Mouse (Mus musculus) adrenal gland, adult 18-20 months (tissue): ENCODE results near the gene Zfp119a. TPM values are rescaled to one million over a fixed set of nuclear protein-coding genes. Genes with fewer than 3 reads are reported as not detected.
"Not testable (repeated sequence)": the region's sequence is repeated elsewhere in the genome, so short reads cannot be mapped to it uniquely, and the experiment has no call there.

Source experiments
- DNase-seq, 2 experiments: peaks; one replicate each; pipeline ENCODE4 v3.0.0; 2021 to 2022; ENCODE audit warnings: low spot score in 2 of 2
- long read RNA-seq, 2 experiments: library from polyadenylated mRNA; stranded (forward); transcript quantifications; one replicate each; pipeline ENCODE4 v2.0.0; 2021
- total RNA-seq, 2 experiments: library from RNA; stranded (reverse); gene quantifications; 1 replicate in 1 of 2; 2 replicates in 1 of 2; pipeline ENCODE4 v1.2.3; 2021

Gene Zfp119a
- 1 to 10 TPM; 5.0 to 5.5 TPM for total RNA-seq
- long read RNA-seq, experiment 1, transcript Zfp119a-201 (4 exons, 2,018 nt) = major isoform, 7 of 7 reads
- long read RNA-seq, experiment 1, partial matches to known transcripts = 0 of 7 reads
- long read RNA-seq, experiment 1, other reads (novel, unspliced or antisense) = 0 of 7 reads
- long read RNA-seq, experiment 2, partial matches to known transcripts = 0 of 6 reads
- long read RNA-seq, experiment 2, other reads (novel, unspliced or antisense) = 2 of 6 reads

DNA sequence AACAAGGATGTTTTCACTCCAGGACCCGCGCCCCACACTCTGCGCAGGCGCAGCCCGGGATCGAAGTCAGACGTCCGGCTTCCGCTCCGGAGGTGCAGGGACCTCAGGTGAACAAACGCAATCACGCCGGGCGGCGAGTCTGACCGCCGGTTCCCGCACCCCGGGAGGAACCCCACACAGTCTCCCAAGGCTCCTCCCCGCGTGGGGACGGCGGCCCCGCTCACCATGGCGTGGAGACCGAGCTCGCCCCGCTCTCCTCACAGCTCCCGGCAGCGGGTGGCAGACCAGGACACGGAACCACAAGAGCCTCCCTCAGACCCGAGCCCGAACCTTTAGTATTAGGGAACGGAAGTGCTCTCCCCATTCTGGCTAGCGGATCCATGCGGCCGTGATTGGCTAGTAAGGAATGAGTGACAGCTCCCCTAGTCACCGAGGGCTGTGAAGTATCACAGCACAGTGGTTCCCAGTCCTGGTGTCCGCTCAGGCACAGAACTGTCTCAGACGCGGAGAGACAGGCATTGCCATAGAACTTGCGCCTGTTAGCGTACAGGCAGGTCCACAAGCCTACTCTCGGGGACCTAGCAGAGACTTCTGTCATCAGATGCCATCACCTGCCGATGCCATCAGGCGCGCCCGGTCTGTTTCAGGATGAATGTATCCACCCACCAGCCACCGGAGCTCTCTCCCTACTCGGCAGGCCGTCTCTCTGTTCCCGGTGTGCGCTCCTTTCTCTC is at the start of gene Zfp119a:
Zfp119a (minus strand) TSS at position 295 of the 734 bp plus-strand sequence.
- peak; percentile 69 to 76 for DNase-seq

DNA sequence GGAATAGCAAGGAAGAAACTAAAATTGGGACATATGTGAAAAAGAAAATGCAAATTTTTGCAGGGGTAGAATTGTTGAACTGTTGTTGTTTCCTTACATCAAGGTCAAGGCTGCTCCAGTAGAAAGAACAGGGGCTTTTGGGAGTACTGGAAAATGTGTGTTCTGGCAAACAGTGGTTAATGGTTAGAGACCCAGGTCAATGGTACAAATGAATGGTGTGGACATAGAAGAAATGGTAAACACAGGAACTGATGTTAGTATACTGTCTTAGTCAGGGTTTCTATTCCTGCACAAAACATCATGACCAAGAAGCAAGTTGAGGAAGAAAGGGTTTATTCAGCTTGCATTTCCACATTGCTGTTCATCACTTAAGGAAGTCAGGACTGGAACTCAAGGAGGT is 27.9 kb upstream of the Zfp119a start:
- no peak for DNase-seq

DNA sequence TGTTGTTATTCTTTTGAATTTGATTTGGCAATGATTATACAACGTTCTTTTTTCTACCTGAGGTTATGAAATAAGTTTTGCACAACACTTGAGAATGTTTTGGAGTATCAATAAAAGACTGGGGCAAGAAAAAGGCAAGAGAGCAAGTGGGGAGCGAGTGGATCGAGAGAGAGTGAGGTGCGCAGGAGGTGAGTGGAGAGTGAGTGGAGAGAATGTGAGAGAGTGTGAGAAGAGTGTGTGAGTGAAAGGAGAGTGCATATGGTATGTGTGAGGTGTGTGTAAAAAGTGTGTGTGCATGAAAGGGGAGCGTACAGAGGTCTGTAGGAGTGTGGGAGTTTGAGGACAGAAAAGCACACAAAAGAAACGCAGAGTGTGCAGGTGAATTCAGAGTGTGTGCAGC is 25.4 kb upstream of the Zfp119a start:
- DNase-seq = no peak

DNA sequence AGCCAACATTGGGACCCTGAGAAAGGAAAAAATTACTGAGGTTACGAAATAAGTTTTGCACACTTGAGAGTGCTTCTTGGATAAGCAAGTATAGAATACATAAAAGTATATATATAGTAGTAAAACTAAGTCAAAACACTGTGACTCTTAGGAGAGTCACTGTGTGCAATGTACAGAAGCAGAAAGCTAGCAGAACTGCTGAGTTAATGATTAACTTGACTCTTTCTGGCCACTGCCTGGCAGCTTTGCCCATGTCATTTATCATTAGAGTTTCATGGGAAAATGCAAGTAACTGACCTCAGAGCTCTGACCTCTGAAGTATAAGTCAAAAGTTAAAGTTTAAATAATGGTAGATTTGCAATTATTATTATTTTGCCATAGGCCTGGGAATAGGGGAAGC is 25.0 kb upstream of the Zfp119a start:
- DNase-seq = no peak

DNA sequence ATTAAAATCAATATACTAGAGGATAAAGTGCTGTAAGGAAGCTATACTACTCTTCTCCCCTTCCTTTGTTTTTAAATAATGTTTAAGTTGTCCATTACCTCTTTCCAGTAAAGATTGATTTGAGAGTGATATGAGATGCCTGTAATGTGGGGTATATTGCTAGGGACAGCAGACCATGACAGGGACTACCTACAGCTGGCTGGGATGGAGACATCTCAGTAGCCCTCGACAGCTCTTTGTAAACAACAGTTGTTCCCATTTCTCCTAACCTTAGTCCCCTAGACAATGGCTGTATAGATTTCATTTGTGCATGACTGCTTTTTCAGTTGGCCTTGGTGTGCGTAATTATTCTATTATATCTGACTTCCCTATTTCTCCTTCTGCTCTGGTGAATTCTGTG is 24.4 kb upstream of the Zfp119a start:
- DNase-seq = no peak

DNA sequence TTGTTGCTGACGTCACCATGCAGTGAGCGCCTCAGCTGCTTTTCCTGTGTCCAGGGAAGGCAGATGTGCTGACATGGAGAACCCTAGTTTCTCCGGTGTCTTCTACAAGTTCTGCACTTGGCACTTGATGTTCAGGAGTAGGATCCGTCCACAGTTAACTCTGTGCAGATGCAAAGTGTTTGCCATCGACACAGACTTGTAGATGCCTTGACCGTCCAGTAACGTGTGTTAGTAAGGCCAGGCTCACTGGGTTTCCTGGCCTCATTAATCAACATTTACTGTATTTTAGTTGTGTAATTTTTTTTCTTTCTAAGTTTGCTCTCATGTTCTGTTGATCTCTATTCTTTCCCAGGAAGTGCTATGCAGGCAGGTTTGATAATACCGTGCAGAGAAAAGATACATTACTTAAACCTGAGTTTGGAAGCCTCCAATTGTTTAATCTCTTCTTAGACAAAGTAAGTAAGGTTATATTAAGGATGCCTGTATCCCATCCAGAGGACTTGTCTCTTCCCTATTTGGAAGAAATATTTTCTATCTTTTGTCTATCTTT is 13.8 kb upstream of the Zfp119a start:
- not testable (repeated sequence) for DNase-seq

DNA sequence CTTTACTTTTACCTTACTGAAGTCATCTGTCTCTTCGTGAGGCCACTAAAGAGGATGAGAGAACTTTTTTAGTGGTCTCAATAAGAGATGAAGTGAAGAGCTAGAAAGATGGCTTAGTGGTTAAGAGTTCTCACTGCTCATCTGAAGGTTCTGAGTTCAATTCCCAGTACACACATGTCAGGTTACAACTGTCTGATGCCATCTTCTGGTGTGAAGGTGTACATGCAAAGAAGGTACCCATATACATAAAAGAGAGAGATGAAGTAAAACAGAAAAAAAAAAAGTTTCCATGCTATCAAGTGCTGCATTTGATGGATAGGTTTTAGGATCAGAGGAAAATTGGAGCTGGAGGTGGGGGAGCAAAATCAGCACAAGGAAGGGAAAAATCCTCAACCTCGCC is 6.2 kb upstream of the Zfp119a start:
- no peak for DNase-seq

DNA sequence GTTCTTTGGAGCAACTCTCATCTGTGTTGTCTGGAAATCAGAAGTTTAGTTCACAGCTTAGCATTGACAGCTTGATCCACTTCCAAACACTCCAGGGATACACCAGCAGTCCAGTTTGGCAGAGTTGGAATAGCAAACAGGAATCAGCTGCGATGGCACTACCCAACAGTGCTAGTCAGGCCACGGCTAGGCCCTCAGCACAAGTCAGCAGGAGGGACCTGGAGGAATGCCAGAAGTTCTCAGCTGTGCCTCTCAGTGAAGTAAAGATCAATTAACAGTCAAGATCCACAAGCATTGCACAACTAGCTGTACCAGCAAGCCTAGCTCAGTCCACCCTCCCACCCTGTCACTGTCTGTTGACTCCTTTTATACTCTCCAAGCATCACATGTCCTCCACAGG is 4.9 kb upstream of the Zfp119a start:
- no peak for DNase-seq

DNA sequence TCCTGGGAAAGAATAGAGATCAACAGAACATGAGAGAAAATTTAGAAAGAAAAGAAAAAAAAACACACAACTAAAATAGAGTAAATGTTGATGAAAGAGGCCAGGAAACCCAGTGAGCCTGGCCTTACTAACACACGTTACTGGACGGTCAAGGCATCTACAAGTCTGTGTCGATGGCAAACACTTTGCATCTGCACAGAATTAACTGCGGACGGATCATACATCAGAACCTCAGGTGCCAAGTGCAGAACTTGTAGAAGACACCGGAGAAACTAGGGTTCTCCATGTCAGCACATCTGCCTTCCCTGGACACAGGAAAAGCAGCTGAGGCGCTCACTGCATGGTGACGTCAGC is 471 bp downstream of the Zfp119a start:
- peak in 1 of 2 experiments; percentile 6 for DNase-seq

DNA sequence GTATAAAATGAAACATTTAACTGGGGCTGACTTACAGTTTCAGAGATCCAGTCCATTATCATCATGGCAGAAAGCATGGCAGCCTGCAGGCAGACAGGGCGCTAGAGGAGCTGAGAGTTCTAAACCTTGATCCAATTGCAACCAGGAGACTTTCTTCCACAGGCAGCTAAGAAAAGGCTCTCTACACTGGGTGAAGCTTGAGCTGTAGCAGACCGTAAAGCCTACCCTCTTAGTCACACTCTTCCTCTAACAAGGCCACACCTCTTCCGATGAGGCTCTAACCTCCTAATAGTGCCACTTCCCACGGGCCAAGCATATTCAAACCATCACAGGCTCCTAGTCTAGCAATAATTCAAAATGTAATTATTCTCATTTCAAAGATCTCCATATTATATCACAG is 1.5 kb downstream of the Zfp119a start:
- no peak for DNase-seq

DNA sequence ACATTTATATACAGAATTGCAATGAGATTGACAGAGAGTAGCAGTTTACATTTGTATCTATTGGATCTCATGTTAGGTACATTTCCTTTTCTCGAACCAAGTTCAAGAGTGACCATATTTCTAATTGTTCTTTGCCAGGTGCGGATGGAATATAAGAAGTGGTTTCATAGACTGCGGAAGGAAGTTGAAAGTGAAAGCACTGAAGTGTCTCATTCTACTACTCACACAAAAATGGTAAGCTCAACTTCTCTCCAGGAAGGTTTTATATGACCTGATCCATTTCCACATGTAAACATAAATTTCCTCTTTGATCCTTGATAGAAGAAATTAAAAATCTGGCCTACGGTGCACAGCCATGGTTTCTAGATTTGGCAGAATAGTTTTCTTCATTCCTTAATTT is 35.7 kb downstream of the Zfp119a start:
- no peak for DNase-seq

DNA sequence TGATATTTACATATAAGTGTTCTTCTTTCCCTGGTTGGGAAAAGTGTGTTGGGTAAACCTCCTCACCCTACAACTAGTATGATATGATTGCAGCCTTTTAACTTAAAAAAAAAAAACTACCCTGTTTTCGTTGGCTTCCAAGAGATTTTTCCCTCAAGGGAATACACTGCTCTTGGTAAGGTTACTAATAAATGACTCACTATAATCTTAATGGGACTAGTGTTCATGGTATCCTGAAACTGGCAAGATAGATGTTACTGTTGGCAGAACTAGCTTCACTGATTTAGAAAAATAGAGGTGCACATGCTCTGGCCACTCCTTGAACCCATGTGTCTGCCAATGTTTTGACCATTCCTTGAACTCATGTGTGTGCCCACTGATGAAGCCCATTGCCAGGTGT is 57.2 kb downstream of the Zfp119a start:
- no peak for DNase-seq

DNA sequence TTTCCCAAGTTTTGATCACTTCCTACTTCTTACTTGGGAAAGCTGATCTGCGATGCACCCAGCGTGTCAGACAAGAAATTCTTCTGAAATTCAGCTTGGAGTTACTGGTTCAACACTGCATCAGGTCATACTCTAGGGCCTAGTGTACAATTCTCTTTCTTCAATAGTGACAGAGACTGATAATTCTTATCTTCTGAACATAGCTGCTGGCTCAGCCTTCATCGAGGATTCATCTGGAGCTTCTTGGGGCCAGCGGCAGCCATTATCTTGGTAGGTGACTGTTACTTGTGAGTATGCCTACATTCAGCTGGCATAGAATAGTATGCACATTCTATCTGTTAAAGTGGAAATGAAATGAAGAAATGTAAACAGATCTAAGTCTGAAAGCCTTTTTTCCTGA is 61.9 kb downstream of the Zfp119a start:
- DNase-seq = no peak

Other genes with a start within 250 kb of the Zfp119a start
- 1 to 10 TPM; 5.7 to 5.8 TPM for gene Pot1b, start 166.3 kb downstream of the Zfp119a start, total RNA-seq
- under 1 TPM; 0.27 to 0.58 TPM for gene Adgre4, start 128.9 kb downstream of the Zfp119a start, total RNA-seq
- gene Zfp959, start 13.2 kb upstream of the Zfp119a start, total RNA-seq = 1 to 10 TPM; 4.7 to 4.8 TPM
- 1 to 10 TPM; 2.3 to 3.5 TPM for gene Zfp119b, start 70.6 kb upstream of the Zfp119a start, total RNA-seq
- gene Ebi3, start 73.7 kb upstream of the Zfp119a start, total RNA-seq = 1 to 10 TPM in 1 of 2 experiments, under 1 TPM in 1; 0.70 to 1.3 TPM
- gene Yju2, start 80.2 kb upstream of the Zfp119a start, total RNA-seq = 10 to 100 TPM; 17.4 to 17.9 TPM
- gene Shd, start 91.5 kb upstream of the Zfp119a start, total RNA-seq = 1 to 10 TPM; 2.0 to 2.2 TPM
- 1 to 10 TPM; 2.3 to 4.3 TPM for gene Fsd1, start 107.6 kb upstream of the Zfp119a start, total RNA-seq
- gene Stap2, start 126.7 kb upstream of the Zfp119a start, total RNA-seq = 1 to 10 TPM; 5.1 to 5.4 TPM
- 10 to 100 TPM; 68.1 to 97.5 TPM for gene Mpnd, start 126.8 kb upstream of the Zfp119a start, total RNA-seq
- 10 to 100 TPM; 38.3 to 39.0 TPM for gene Sh3gl1, start 157.7 kb upstream of the Zfp119a start, total RNA-seq
- gene Chaf1a, start 161.5 kb upstream of the Zfp119a start, total RNA-seq = 1 to 10 TPM; 2.1 to 2.3 TPM
- gene Ubxn6, start 196.1 kb upstream of the Zfp119a start, total RNA-seq = 10 to 100 TPM; 63.6 to 77.6 TPM
- 10 to 100 TPM; 53.9 to 67.0 TPM for gene Hdgfl2, start 200.7 kb upstream of the Zfp119a start, total RNA-seq
- 100 to 1,000 TPM in 1 of 2 experiments, 10 to 100 TPM in 1; 65.0 to 212 TPM for gene Plin4, start 230.9 kb upstream of the Zfp119a start, total RNA-seq
- gene Plin5, start 238.7 kb upstream of the Zfp119a start, total RNA-seq = 10 to 100 TPM; 53.7 to 67.4 TPM
- 10 to 100 TPM; 21.2 to 57.7 TPM for gene Lrg1, start 243.1 kb upstream of the Zfp119a start, total RNA-seq